Mouse (Mus musculus): ENCODE data around the gene Kansl1l. TPM values are rescaled to one million over a fixed set of nuclear protein-coding genes. Genes with fewer than 3 reads are reported as not detected.

Gene Kansl1l
- polyA plus RNA-seq, 1 experiment from 2014 or later, result 6.5 TPM

DNA sequence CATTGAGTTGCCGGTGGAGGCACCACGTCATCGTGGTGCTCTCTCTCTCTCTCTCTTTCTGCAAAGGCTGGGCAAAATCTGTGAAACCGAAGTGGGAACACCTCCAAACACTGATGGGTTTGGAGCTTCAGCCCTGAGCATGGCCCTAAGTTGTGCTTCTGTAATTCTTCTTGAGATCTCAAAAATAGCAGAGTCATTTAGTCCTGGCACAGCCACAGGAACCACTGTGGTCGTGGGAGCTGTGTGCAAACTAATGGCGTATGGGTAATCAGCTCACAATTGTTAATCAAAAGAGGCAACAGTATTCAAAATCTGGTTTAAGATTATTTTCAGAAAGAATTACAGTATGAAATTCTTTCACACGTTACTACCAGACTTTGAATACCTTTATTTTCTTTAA, 144.6 kb downstream of the Kansl1l start:
- Histone ChIP-seq H3K4me1 (replicated peaks; ENCODE audit: control insufficient read depth, insufficient read depth) (no peaks in the 10 kb centered on the region), H3K9ac (ENCODE audit: low read length) (no peak overlapping the region), H3K27ac (replicated peaks) (no peak overlapping the region), H3K4me2 (replicated peaks; ENCODE audit: low read depth) (no peak overlapping the region), H3K36me3 (ENCODE audit: control insufficient read depth, insufficient read depth, low read length) (no peaks in the 10 kb centered on the region), H3K27me3 (ENCODE audit: control insufficient read depth, insufficient read depth, low read length) (no peaks in the 10 kb centered on the region), H3K4me3 (ENCODE audit: low read depth, low read length) (no peak overlapping the region), H3K9me3 (ENCODE audit: control insufficient read depth, low read length) (no peaks in the 10 kb centered on the region)
- 83% methylated on average over 7 of the region's 7 CpGs for WGBS
- no peak for DNase-seq (ENCODE audit: low spot score)
- no peak for ATAC-seq (ENCODE audit: low FRiP score, low TSS enrichment)
- no peak for TF ChIP-seq CTCF (IDR thresholded peaks at IDR 0.05; ENCODE audit: low read depth)
- no peak for TF ChIP-seq EP300 (optimal IDR thresholded peaks at IDR 0.05)

DNA sequence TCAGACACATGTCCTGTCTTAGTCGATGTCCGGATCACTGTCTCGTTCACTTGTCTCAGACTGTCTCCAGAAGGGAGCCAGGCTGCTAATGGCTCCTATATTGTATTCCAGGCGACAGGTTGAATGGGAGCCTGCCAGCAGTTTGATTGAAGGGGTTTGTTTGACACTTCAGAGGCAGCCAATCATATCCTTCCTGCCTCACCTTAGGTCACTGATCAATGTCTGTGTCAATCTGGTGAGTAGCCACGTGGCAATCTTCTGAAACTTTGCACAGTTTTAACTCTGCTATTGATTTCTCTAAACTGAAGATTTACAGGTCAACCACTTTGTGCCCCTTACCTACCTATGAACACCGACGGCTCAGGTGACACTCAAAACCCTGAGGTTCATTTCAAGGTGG, 145.9 kb downstream of the Kansl1l start:
- Histone ChIP-seq H3K9me3 (ENCODE audit: control insufficient read depth, low read length) (no peaks in the 10 kb centered on the region), H3K4me3 (ENCODE audit: low read depth, low read length) (no peak overlapping the region), H3K36me3 (ENCODE audit: control insufficient read depth, insufficient read depth, low read length) (no peaks in the 10 kb centered on the region), H3K4me1 (replicated peaks; ENCODE audit: control insufficient read depth, insufficient read depth) (no peaks in the 10 kb centered on the region), H3K4me2 (replicated peaks; ENCODE audit: low read depth) (no peak overlapping the region), H3K27me3 (ENCODE audit: control insufficient read depth, insufficient read depth, low read length) (no peaks in the 10 kb centered on the region), H3K9ac (ENCODE audit: low read length) (no peak overlapping the region), H3K27ac (replicated peaks) (no peak overlapping the region)
- no peak for TF ChIP-seq EP300 (optimal IDR thresholded peaks at IDR 0.05)
- TF ChIP-seq CTCF (IDR thresholded peaks at IDR 0.05; ENCODE audit: low read depth), result no peak
- 46% methylated on average over 7 of the region's 7 CpGs for WGBS
- no peak for DNase-seq (ENCODE audit: low spot score)
- ATAC-seq (ENCODE audit: low FRiP score, low TSS enrichment), result no peak

Other genes with a start within 250 kb of the Kansl1l start
- gene Rpe, start 116.7 kb downstream of the Kansl1l start, polyA plus RNA-seq (2015; fragmentation: Nextera tagmentation; extraction: Ambion mirVana), result 30.8 and 31.5 TPM in 2 replicates
- 217 and 232 TPM in 2 replicates for gene Acadl, start 45.7 kb upstream of the Kansl1l start, polyA plus RNA-seq (2015; fragmentation: Nextera tagmentation; extraction: Ambion mirVana)
- gene Myl1, start 127.8 kb upstream of the Kansl1l start, polyA plus RNA-seq (2015; fragmentation: Nextera tagmentation; extraction: Ambion mirVana), result 10.3 and 12.7 TPM in 2 replicates
- gene Lancl1, start 221.3 kb upstream of the Kansl1l start, polyA plus RNA-seq (2015; fragmentation: Nextera tagmentation; extraction: Ambion mirVana), result 49.4 and 56.3 TPM in 2 replicates